Mouse (Mus musculus): ENCODE measurements around the gene Zbtb22.
A peak's percentile ranks its signal among the peaks of the same experiment; 100 is the strongest.

Zbtb22 gene

DNA sequence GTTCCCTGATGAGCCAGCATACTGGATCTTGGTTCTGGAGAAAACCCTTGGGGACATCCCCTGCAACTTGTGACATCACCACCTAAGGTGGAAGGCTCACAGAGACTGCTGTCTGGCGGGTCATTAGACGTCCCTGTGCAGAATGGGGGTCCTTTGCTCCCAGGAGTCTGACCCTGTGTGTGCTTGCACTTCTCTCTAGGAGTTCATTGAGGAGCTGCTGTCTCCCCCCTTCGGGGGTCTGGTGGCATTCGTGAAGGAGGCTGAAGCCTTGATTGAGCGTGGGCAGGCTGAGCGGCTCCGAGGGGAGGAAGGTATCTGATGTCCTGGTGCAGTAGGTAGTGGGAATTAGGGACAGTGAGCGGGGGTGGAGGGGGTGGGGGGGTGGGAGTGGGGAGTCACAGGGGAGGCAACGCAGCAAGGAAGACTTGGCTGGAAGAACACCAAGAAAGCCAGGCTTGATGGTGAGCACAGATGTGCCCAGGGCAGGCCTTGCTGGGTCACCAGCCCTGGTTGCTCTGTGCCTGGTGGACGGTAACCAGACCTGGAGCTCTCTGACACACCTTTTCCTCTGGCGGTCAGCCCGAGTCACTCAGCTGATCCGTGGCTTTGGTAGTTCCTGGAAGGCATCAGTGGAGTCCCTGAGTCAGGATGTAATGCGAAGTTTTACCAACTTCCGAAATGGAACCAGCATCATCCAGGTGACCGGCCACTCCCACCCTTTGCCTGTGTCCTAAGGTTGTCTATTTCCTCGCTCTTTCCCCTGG is 49.6 kb downstream of the Zbtb22 start:
- no peak for DNase-seq (ENCODE audit: low spot score in 2 of 2)

GRCm38 (mm10) chr17:33965846-33966550 is 50.3 kb downstream of the Zbtb22 start:
- no peak for DNase-seq (ENCODE audit: low spot score in 2 of 2)

GRCm38 (mm10) chr17:33968489-33968888 is 52.8 kb downstream of the Zbtb22 start:
- DNase-seq (ENCODE audit: low spot score in 2 of 2) = peak; percentile 77 to 81
